Mouse (Mus musculus) lung, embryonic 16.5 days (tissue): ENCODE results near the gene Cmbl. TPM values are rescaled to one million over a fixed set of nuclear protein-coding genes. Genes with fewer than 3 reads are reported as not detected.
A peak's percentile ranks its signal among the peaks of the same experiment; 100 is the strongest.

Experiments used
- ATAC-seq: fragments of 200-750 bp; cut with Nextera tagmentation; 2 replicates; pipeline ENCODE4 v1.8.0; 2017; ENCODE audit warnings: low read depth, mild to moderate bottlenecking, moderate library complexity
- H3K27ac ChIP-seq: fragments of 300-500 bp; sonication (generic); 2 replicates; pipeline ENCODE4 v1.5.1; 2014; ENCODE audit warnings: mild to moderate bottlenecking, control low read depth, low read length
- H3K27me3 ChIP-seq: fragments of 300-500 bp; sonication (generic); 2 replicates; pipeline ENCODE4 v1.6.1; 2014; ENCODE audit warnings: low read depth, low read length, mixed read lengths; ENCODE audit not compliant: control insufficient read depth, insufficient read depth
- H3K36me3 ChIP-seq: fragments of 300-500 bp; sonication (generic); 2 replicates; pipeline ENCODE4 v1.6.1; 2014; ENCODE audit warnings: low read length; ENCODE audit not compliant: control insufficient read depth, insufficient read depth
- H3K4me1 ChIP-seq: fragments of 300-500 bp; sonication (generic); replicated peaks from 2 replicates; pipeline ENCODE4 v1.6.1; 2014; ENCODE audit warnings: low read length, mixed read lengths; ENCODE audit not compliant: control insufficient read depth, insufficient read depth
- H3K4me2 ChIP-seq: fragments of 300-500 bp; sonication (generic); 2 replicates; pipeline ENCODE4 v1.6.1; 2014; ENCODE audit warnings: low read depth, low read length, control low read depth
- H3K4me3 ChIP-seq: fragments of 300-500 bp; sonication (generic); 2 replicates; pipeline ENCODE4 v1.5.1; 2014; ENCODE audit warnings: mild to moderate bottlenecking, low read length, control low read depth
- H3K9ac ChIP-seq: fragments of 300-500 bp; sonication (generic); 2 replicates; pipeline ENCODE4 v1.6.1; 2014; ENCODE audit warnings: low read length, control low read depth
- H3K9me3 ChIP-seq: fragments of 300-500 bp; sonication (generic); 2 replicates; pipeline ENCODE4 v1.6.1; 2016; ENCODE audit warnings: low read length; ENCODE audit not compliant: control insufficient read depth
- WGBS: fragments of 180-500 bp; shearing (Covaris S2); extraction: QIAGEN DNeasy Blood & Tissue Kit; methylation state at CpG from one replicate; pipeline ENCODE4 v1.1.7; 2014; 5-methylcytosine and 5-hydroxymethylcytosine counted together
- polyA plus RNA-seq: library from polyadenylated mRNA; unstranded; fragments of >200 nt; fragmentation: Nextera tagmentation; extraction: Ambion mirVana; gene quantifications from 2 replicates; pipeline ENCODE4 v1.2.1, GENCODE M21; 2015

Cmbl gene
- polyA plus RNA-seq, 1 experiment from 2014 or later = 6.8 TPM

DNA sequence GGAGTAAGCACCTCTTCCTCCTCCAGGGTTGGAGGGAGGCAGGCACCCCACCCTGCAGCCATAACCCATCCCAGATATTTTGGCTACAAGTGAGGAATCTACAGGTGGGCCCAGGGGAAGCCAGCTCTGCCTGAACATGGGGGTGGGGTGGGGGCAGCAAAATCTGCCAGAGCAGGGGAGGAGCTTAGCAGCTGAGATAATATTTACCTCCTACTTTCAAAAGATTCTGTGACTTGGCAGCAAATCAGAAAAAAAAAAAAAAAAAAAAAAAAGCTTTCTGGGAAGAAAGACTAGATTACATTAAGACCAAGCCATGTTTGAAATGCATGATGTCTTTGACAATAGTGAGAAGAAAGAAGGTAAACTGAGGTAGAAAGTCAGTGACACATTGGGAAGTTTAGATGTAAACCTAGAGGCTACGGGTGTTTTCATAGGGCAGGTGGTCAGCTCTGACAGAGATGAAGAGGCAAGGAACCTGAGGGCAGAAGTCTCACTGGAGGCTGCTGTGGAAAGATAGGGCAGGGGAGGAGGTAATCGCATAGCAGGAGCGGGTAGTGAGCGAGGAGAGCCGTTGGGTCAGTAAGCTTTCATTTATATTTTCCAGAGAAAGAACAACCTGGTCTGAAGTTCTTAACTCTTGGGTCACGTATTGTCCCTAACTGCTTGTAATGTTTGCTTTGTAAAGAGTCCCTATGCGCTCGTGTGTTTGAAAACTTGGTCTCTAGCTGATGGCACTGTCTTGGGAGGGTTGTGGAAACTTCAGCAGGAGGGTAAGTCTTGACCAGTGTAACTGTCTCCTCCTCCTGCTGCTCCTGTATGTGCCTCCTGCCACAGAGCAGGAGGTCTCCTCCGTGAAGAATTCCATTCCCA lies 25.3 kb upstream of the Cmbl start:
- peak; percentile 62 for ATAC-seq
- Histone ChIP-seq H3K27ac (peak overlapping the region; percentile 75), H3K9me3 (no peaks in the 10 kb centered on the region), H3K27me3 (no peaks in the 10 kb centered on the region), H3K36me3 (no peaks in the 10 kb centered on the region), H3K9ac (no peak overlapping the region; the same call in 1 of the 2 replicates), H3K4me2 (peak overlapping the region; percentile 24; the same call in 1 of the 2 replicates), H3K4me3 (no peak overlapping the region), H3K4me1 (peaks cover 13% of the 10 kb centered on the region; the same call in 1 of the 2 replicates)
- 23% methylated on average over 9 of the region's 9 CpGs for WGBS

DNA sequence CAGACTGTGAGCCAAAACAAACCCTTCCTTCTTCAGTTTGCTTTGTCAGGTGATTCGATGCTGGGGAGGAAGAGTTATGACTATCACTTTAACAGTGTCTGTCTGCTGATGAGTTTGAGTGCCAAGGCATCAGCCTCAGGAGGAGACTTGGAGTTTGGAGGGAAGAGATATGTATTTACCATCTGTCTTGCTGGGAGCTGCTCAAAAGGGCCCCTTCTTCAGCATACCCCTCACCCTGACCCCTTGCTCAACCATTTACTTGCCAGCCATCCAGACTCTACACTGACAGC lies 24.7 kb upstream of the Cmbl start:
- no peaks in the 10 kb centered on the region for H3K27me3 ChIP-seq
- 29% methylated on average over 1 of the region's 1 CpGs for WGBS
- H3K4me1 ChIP-seq = peaks cover 13% of the 10 kb centered on the region; the same call in 1 of the 2 replicates
- H3K36me3 ChIP-seq = no peaks in the 10 kb centered on the region
- no peak overlapping the region for H3K4me3 ChIP-seq
- H3K4me2 ChIP-seq = peak overlapping the region; percentile 24; the same call in 1 of the 2 replicates
- no peak overlapping the region for H3K27ac ChIP-seq
- H3K9ac ChIP-seq = no peak overlapping the region; the same call in 1 of the 2 replicates
- no peaks in the 10 kb centered on the region for H3K9me3 ChIP-seq
- ATAC-seq = no peak

DNA sequence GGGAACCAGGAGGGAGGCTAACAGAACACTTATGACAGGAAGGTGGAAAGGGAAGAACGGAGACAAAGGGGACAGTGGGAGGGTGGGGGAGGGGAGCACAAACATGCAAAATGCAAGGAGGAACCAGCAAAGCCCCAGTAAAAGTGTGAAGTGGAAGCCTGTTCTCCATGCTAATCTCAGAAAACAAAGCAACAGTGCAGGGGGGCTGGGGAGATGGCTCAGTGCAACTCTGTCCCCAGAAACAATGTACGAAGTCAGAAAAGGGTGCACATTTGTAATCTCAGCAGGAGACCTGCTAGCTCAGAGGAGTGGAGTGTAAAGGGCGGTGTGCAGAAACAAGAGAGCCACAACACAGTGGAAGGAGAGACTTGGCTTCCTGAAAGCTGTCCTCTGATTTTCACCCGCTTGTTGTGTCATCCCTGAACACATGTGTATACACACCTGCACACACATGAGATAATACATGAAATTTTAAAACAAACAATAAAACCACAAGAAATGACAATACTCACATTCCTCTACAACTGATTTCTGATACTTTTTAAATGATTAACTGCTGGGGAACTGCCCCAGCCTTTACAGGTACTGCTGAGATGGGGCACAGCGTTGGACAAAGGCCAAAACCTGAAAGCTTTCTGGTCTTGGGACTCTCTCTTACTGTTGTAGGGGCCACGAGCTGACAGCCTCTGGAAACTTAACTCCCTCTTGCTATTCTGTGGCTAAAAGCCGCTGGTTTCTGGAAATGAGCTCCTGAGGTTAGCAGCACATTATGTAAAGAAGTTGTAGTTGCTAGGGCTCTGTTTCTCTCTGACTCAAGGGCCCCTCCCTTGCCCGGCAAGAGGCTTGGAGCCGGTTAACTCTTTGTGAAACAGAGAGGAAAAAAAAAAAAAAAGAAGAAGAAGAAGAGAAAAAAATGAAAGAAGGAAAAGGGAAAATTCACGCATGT lies 22.9 kb upstream of the Cmbl start:
- 10% methylated on average over 10 of the region's 10 CpGs for WGBS
- H3K9ac ChIP-seq = no peak overlapping the region
- H3K4me3 ChIP-seq = no peak overlapping the region
- H3K4me2 ChIP-seq = no peak overlapping the region
- peak overlapping the region; percentile 73 for H3K27ac ChIP-seq
- no peak for ATAC-seq
- H3K4me1 ChIP-seq = peaks cover 10% of the 10 kb centered on the region; the same call in 1 of the 2 replicates
- no peaks in the 10 kb centered on the region for H3K9me3 ChIP-seq
- no peaks in the 10 kb centered on the region for H3K27me3 ChIP-seq
- no peaks in the 10 kb centered on the region for H3K36me3 ChIP-seq

DNA sequence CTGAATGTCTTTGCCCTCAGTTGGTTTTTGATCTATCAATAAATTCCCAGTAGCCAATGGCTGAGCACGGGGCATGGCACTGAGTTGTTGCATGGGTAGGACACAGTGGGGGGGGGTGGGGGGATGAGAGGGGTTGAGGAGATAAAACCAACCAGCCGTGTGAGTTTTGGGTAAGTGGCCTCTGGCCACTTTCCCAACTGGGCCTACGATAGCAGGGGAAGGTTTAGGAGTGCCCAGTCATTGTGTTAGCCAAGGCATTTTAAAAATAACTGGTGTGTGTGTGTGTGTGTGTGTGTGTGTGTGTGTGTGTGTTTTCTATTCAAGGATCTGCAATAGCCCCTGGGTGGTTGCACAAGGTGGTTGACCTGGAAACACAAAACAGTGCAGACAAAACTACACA lies 21.9 kb upstream of the Cmbl start:
- Histone ChIP-seq H3K36me3 (no peaks in the 10 kb centered on the region), H3K27me3 (no peaks in the 10 kb centered on the region), H3K4me3 (no peak overlapping the region), H3K9me3 (no peaks in the 10 kb centered on the region), H3K27ac (no peak overlapping the region), H3K4me1 (peaks cover 10% of the 10 kb centered on the region; the same call in 1 of the 2 replicates), H3K4me2 (no peak overlapping the region), H3K9ac (no peak overlapping the region)
- WGBS = 13% methylated on average over 3 of the region's 3 CpGs
- ATAC-seq = no peak

DNA sequence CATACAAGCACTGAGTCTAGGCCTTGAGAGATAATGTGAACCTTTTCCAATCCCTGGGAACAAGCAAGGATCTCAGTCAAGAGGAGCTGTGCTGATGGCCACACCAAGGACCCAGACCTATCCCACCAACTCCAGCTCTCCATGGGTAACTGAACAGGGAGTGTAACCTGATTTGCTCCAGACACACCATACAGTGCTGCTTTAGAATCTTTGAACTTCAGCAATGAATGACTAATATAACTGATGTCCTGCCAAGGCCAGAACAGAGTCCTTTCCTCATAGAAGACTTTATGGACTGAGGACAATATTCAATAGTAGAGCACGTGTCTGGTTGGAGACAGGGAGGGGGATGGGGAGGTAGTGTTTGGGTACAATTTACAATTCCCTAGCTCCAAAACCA lies 20.1 kb upstream of the Cmbl start:
- Histone ChIP-seq H3K9ac (no peak overlapping the region), H3K4me1 (peaks cover 10% of the 10 kb centered on the region; the same call in 1 of the 2 replicates), H3K36me3 (no peaks in the 10 kb centered on the region), H3K27ac (no peak overlapping the region), H3K4me2 (no peak overlapping the region), H3K9me3 (no peaks in the 10 kb centered on the region), H3K4me3 (no peak overlapping the region), H3K27me3 (no peaks in the 10 kb centered on the region)
- ATAC-seq = no peak
- WGBS = 71% methylated on average over 1 of the region's 1 CpGs

DNA sequence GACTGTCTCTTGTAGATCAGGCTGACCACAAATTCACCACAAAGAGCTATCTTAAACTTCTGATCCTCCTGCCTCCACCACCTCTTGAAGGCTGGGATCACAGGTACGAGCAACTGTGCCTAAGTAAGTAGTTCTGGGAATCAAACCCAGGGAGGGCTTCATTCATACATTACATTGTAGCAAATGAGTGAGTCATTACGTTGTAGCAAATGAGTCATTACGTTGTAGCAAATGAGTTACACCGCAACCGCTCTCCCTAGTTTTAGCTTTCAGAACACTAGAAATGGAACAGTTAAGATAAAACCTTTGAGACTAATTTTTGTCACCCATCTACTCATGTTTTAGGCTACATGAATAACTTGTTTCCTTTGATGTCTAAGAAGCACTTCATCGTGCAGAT lies 18.9 kb upstream of the Cmbl start:
- no peak overlapping the region for H3K27ac ChIP-seq
- H3K9me3 ChIP-seq = no peaks in the 10 kb centered on the region
- H3K27me3 ChIP-seq = no peaks in the 10 kb centered on the region
- H3K4me3 ChIP-seq = no peak overlapping the region
- ATAC-seq = no peak
- 84% methylated on average over 6 of the region's 6 CpGs for WGBS
- H3K4me1 ChIP-seq = peaks cover 4% of the 10 kb centered on the region; the same call in 1 of the 2 replicates
- no peaks in the 10 kb centered on the region for H3K36me3 ChIP-seq
- H3K4me2 ChIP-seq = no peak overlapping the region
- H3K9ac ChIP-seq = no peak overlapping the region

DNA sequence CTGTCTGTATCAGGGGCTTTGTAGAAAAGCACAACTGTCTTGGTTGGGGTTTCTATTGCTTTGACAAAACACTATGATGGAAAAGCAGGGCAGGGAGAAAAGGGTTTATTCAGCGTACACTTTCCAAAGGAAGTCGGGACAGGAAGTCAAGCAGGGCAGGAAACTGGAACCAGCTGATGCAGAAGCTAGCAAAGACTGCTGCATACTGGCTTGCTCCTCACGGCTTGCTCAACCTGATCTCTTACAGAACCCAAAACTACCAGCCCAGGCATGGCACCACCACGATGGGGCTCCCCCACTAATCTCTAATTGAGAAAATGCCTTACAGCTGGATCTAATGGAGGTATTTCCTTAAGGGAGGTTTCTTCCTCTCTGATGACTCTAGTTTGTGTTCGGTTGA lies 17.8 kb upstream of the Cmbl start:
- Histone ChIP-seq H3K36me3 (no peaks in the 10 kb centered on the region), H3K4me3 (no peak overlapping the region), H3K9ac (no peak overlapping the region), H3K4me2 (no peak overlapping the region), H3K4me1 (peaks cover 2% of the 10 kb centered on the region; the same call in 1 of the 2 replicates), H3K27me3 (no peaks in the 10 kb centered on the region), H3K27ac (no peak overlapping the region), H3K9me3 (no peaks in the 10 kb centered on the region)
- WGBS = 61% methylated on average over 5 of the region's 5 CpGs
- no peak for ATAC-seq

DNA sequence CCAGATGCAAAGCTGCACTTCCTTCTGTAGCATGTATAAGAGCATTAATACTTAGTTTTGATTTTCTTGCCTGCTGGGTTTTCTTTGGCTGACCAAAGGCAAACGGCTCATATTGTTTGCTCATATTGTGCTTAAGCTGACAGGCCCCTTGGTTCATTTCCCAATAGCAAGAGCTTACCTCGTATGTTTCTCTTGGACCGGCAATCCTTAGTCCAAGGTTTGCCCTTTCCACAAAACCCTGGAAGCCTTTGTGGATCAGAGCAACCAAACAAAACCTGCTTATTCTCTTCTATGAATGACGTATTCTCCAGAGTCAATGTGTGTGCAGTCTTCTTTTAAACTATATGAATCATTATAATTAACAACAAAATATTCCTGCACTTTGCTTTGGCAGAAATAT lies 14.8 kb upstream of the Cmbl start:
- Histone ChIP-seq H3K9me3 (no peaks in the 10 kb centered on the region), H3K27ac (no peak overlapping the region), H3K4me2 (no peak overlapping the region), H3K4me1 (no peaks in the 10 kb centered on the region), H3K4me3 (no peak overlapping the region), H3K27me3 (no peaks in the 10 kb centered on the region), H3K9ac (no peak overlapping the region), H3K36me3 (no peaks in the 10 kb centered on the region)
- WGBS = 62% methylated on average over 4 of the region's 4 CpGs
- ATAC-seq = no peak

DNA sequence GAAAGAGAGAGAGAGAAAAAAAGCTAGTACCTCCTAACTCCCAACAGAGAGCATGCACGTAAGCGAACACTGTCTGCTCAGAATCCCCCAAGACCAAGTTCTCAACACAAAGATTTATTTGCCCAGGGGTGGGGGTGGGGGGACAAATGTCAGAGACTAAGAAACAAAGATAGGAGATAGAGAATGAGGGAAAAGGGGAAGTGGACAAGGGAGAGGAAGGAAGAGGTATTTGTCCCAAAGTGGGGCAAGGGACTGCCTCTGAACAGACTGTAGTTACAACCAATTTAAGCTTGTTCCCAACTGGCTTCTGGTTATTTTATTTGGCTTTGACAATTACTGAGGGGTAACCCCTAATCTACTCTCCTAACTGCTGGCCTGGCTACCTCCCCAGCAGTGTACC lies 10.3 kb upstream of the Cmbl start:
- Histone ChIP-seq H3K4me1 (no peaks in the 10 kb centered on the region), H3K27me3 (no peaks in the 10 kb centered on the region), H3K9ac (no peak overlapping the region), H3K4me3 (no peak overlapping the region), H3K4me2 (no peak overlapping the region), H3K27ac (no peak overlapping the region), H3K36me3 (no peaks in the 10 kb centered on the region), H3K9me3 (no peaks in the 10 kb centered on the region)
- 85% methylated on average over 2 of the region's 2 CpGs for WGBS
- no peak for ATAC-seq
